Mouse (Mus musculus) c-Kit-positive CD71-negative TER-119-negative erythroid progenitor cells, embryonic 14.5 days (primary cell): ENCODE results near the gene Cox5b.

Experiments used
- DNase-seq: peaks from one replicate; pipeline ENCODE4 v3.0.0-alpha.2; 2013; ENCODE audit warnings: low read depth

Cox5b gene

GRCm38 (mm10) chr1:36690671-36691235 is 496 bp upstream of the Cox5b start:
- DNase-seq = no peak

GRCm38 (mm10) chr1:36694871-36695270 is 3.6 kb downstream of the Cox5b start:
- no peak for DNase-seq

- no peak for DNase-seq
These were observed 5.2 kb downstream of the Cox5b start for GRCm38 (mm10) chr1:36696411-36696810.

GRCm38 (mm10) chr1:36697030-36697429 is 5.8 kb downstream of the Cox5b start:
- no peak for DNase-seq

- DNase-seq = no peak
These were observed 15.9 kb downstream of the Cox5b start for GRCm38 (mm10) chr1:36707166-36707565.

GRCm38 (mm10) chr1:36707797-36708196 is 16.5 kb downstream of the Cox5b start:
- DNase-seq = no peak

GRCm38 (mm10) chr1:36708626-36709025 is 17.4 kb downstream of the Cox5b start:
- DNase-seq = no peak

- DNase-seq = peak; percentile 34
These were observed 18.0 kb downstream of the Cox5b start for GRCm38 (mm10) chr1:36709055-36709853.

- peak; percentile 97 for DNase-seq
These were observed 18.6 kb downstream of the Cox5b start, which contains the start of gene 4933424G06Rik for GRCm38 (mm10) chr1:36709854-36710280. TSS of gene 4933424G06Rik (plus strand) at chr1:36710149.

GRCm38 (mm10) chr1:36711104-36711503 is 19.9 kb downstream of the Cox5b start:
- DNase-seq = no peak

- no peak for DNase-seq
These were observed 23.1 kb downstream of the Cox5b start, which contains the start of gene Actr1b for GRCm38 (mm10) chr1:36714311-36714710. TSS of gene Actr1b (minus strand) at chr1:36714422.

- DNase-seq = no peak
These were observed 27.5 kb downstream of the Cox5b start for GRCm38 (mm10) chr1:36718786-36719185.

- DNase-seq = no peak
These were observed 32.2 kb downstream of the Cox5b start for GRCm38 (mm10) chr1:36723146-36724056.

- DNase-seq = no peak
These were observed 32.8 kb downstream of the Cox5b start for GRCm38 (mm10) chr1:36724057-36724431.

GRCm38 (mm10) chr1:36737300-36737699 is 46.1 kb downstream of the Cox5b start:
- peak; percentile 89 for DNase-seq

GRCm38 (mm10) chr1:36739231-36739630 is 48.0 kb downstream of the Cox5b start:
- DNase-seq = no peak

- no peak for DNase-seq
These were observed 51.8 kb downstream of the Cox5b start for GRCm38 (mm10) chr1:36743046-36743445.
